Mouse (Mus musculus) urinary bladder, postnatal 10 days (tissue): ENCODE data around the gene Fibp.

Experiments
- DNase-seq: peaks from one replicate; pipeline ENCODE4 v3.0.0; 2022; ENCODE audit warnings: low spot score

Gene Fibp

GRCm38 (mm10) chr19:5460465-5460911 is at the start of gene Fibp:
Fibp (plus strand) TSS chr19:5460615.
- DNase-seq, result peak; percentile 54

- no peak for DNase-seq
Measured at GRCm38 (mm10) chr19:5410641-5411040, 49.8 kb upstream of the Fibp start.

GRCm38 (mm10) chr19:5411961-5412360 is 48.5 kb upstream of the Fibp start:
- no peak for DNase-seq

- no peak for DNase-seq
Measured at GRCm38 (mm10) chr19:5413840-5414239, 46.6 kb upstream of the Fibp start.

- no peak for DNase-seq
Measured at GRCm38 (mm10) chr19:5414534-5414957, 45.9 kb upstream of the Fibp start.

GRCm38 (mm10) chr19:5418750-5419466 is 41.5 kb upstream of the Fibp start:
- DNase-seq, result no peak

- DNase-seq, result no peak
Measured at GRCm38 (mm10) chr19:5419630-5420029, 40.8 kb upstream of the Fibp start.

GRCm38 (mm10) chr19:5420579-5420978 is 39.8 kb upstream of the Fibp start:
- DNase-seq, result no peak

GRCm38 (mm10) chr19:5421784-5422183 is 38.6 kb upstream of the Fibp start:
- no peak for DNase-seq

GRCm38 (mm10) chr19:5422267-5422666 is 38.1 kb upstream of the Fibp start:
- no peak for DNase-seq

- DNase-seq, result no peak
Measured at GRCm38 (mm10) chr19:5422895-5423443, 37.4 kb upstream of the Fibp start.

GRCm38 (mm10) chr19:5423561-5423960 is 36.9 kb upstream of the Fibp start:
- DNase-seq, result no peak

GRCm38 (mm10) chr19:5424092-5424781 is 36.2 kb upstream of the Fibp start:
- peak; percentile 43 for DNase-seq

- DNase-seq, result peak; percentile 85
Measured at GRCm38 (mm10) chr19:5424782-5425741, 35.4 kb upstream of the Fibp start, which contains the start of the genes Drap1 and AI837181. Drap1 (minus strand) TSS chr19:5424979. AI837181 (plus strand) TSS chr19:5425144.

GRCm38 (mm10) chr19:5425906-5426565 is 34.4 kb upstream of the Fibp start:
- DNase-seq, result no peak

- DNase-seq, result no peak
Measured at GRCm38 (mm10) chr19:5426640-5427290, 33.6 kb upstream of the Fibp start.

GRCm38 (mm10) chr19:5428083-5428482 is 32.3 kb upstream of the Fibp start:
- no peak for DNase-seq

- no peak for DNase-seq
Measured at GRCm38 (mm10) chr19:5429219-5429618, 31.2 kb upstream of the Fibp start.

- DNase-seq, result peak; percentile 49
Measured at GRCm38 (mm10) chr19:5429806-5430205, 30.6 kb upstream of the Fibp start.

GRCm38 (mm10) chr19:5430408-5430807 is 30.0 kb upstream of the Fibp start:
- DNase-seq, result no peak
